19 mouse cellular contexts compared by ENCODE assay signal in the genomic region with DNA sequence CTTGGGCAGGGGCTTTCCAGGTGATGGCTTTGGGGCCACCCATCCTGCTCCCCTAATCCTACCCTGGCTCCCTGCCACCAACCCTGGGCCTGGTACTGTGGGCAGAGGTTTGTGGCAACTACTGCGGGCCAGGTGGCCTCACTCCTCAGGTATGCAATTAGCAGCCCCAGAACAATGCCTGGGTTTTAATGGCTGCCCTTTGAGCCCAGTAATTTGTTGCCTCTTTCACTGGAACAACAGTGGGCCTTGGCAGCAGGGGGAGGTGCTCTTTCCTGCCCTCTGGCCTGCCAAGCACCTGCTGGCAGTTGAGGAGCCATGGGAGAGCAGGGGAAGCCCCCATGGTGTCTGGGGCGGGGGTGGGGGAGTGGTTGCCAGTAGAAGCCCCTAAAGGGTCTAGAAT. TPM values are rescaled to one million over a fixed set of nuclear protein-coding genes. Genes with fewer than 3 reads are reported as not detected.
DNase-seq lines count a peak whose midpoint lies in the region; ATAC-seq and TF ChIP-seq lines count a peak whose summit lies in the region.
"Had no signal": no experiment of that assay in that cellular context is flagged by ENCODE, and none has a peak within 500 bp of the region (broad histone marks: within the 10 kb centered on the region; RNA-seq: fewer than 3 reads in every experiment).

No protein-coding gene starts in this region.

- ATAC-seq in kidney, postnatal 0 days (replicated peaks; ENCODE audit: low FRiP score, low read depth), result peak; percentile 61; the same call in 1 of the 2 replicates
- peak; percentile 53 for ATAC-seq in intestine, embryonic 15.5 days
- ATAC-seq: forebrain, embryonic 14.5 days; hindbrain, postnatal 0 days had no signal

- H3K36me3 ChIP-seq in kidney, postnatal 0 days (ENCODE audit: insufficient read depth, low read length), result no peaks in the 10 kb centered on the region
- H3K36me3 ChIP-seq in intestine, embryonic 15.5 days, result no peaks in the 10 kb centered on the region
- H3K36me3 ChIP-seq: embryonic facial prominence, embryonic 10.5 days; heart, embryonic 13.5 days; hindbrain, embryonic 12.5 days had no signal

- H3K9ac ChIP-seq in kidney, postnatal 0 days (ENCODE audit: low read depth, low read length), result no peak overlapping the region
- no peak overlapping the region for H3K9ac ChIP-seq in intestine, embryonic 15.5 days
- H3K9ac ChIP-seq: heart, embryonic 13.5 days; hindbrain, embryonic 12.5 days had no signal

- H3K4me1 ChIP-seq in kidney, postnatal 0 days (replicated peaks; ENCODE audit: insufficient read depth, low read length), result no peaks in the 10 kb centered on the region
- H3K4me1 ChIP-seq in intestine, embryonic 15.5 days (replicated peaks), result peaks cover 5% of the 10 kb centered on the region; the same call in 1 of the 2 replicates
- H3K4me1 ChIP-seq: hindbrain, embryonic 12.5 days had no signal

- H3K4me3 ChIP-seq in kidney, postnatal 0 days (replicated peaks; ENCODE audit: low read depth, low read length), result no peak overlapping the region
- no peak overlapping the region for H3K4me3 ChIP-seq in intestine, embryonic 15.5 days (replicated peaks)
- H3K4me3 ChIP-seq: embryonic facial prominence, embryonic 10.5 days; heart, embryonic 13.5 days; hindbrain, embryonic 12.5 days had no signal

- 75% methylated on average over 2 of the region's 2 CpGs for WGBS in kidney, postnatal 0 days
- WGBS in intestine, embryonic 15.5 days, result 72% methylated on average over 2 of the region's 2 CpGs
- WGBS in large intestine, adult 2 months, result 22% methylated on average over 2 of the region's 2 CpGs

- no peak for TF ChIP-seq CTCF in kidney, postnatal 0 days (IDR thresholded peaks at IDR 0.05; ENCODE audit: low read depth)

- DNase-seq in kidney, postnatal 0 days (ENCODE audit: low spot score), result no peak
- DNase-seq in kidney, adult 9 months, result no peak
- DNase-seq in large intestine, adult 2 months (ENCODE audit: low read depth, low spot score), result peak; percentile 57
- DNase-seq in cerebellum, postnatal 4 days (ENCODE audit: low spot score in 2 of 2), result no peak
- DNase-seq in urinary bladder, adult 2 months (ENCODE audit: low spot score), result no peak
- DNase-seq in lung, adult 18-20 months, result no peak
- DNase-seq: adrenal gland, postnatal 10 days; cerebellum, adult 11-12 months; cerebellum, adult 9-11 months; cerebellum, postnatal 36 days; gastrocnemius, postnatal 36 days; heart, adult 11 months; heart, postnatal 36 days had no signal

- no peaks in the 10 kb centered on the region for H3K27me3 ChIP-seq in kidney, postnatal 0 days (ENCODE audit: insufficient read depth, low read length)
- H3K27me3 ChIP-seq in intestine, embryonic 15.5 days (replicated peaks), result no peaks in the 10 kb centered on the region
- H3K27me3 ChIP-seq: heart, embryonic 13.5 days; hindbrain, embryonic 12.5 days had no signal

- no peak overlapping the region for H3K27ac ChIP-seq in kidney, postnatal 0 days
- no peak overlapping the region for H3K27ac ChIP-seq in intestine, embryonic 15.5 days
- H3K27ac ChIP-seq: embryonic facial prominence, embryonic 10.5 days; heart, embryonic 13.5 days; hindbrain, embryonic 12.5 days; hindbrain, postnatal 0 days had no signal

- no peaks in the 10 kb centered on the region for H3K9me3 ChIP-seq in kidney, postnatal 0 days (replicated peaks; ENCODE audit: low read length)
- H3K9me3 ChIP-seq in intestine, embryonic 15.5 days, result no peaks in the 10 kb centered on the region
- H3K9me3 ChIP-seq: hindbrain, embryonic 12.5 days had no signal

- H3K4me2 ChIP-seq in kidney, postnatal 0 days (ENCODE audit: low read length), result no peak overlapping the region
- H3K4me2 ChIP-seq in intestine, embryonic 15.5 days (replicated peaks), result no peak overlapping the region
- H3K4me2 ChIP-seq: heart, embryonic 13.5 days; hindbrain, embryonic 12.5 days had no signal

RNA-seq across cellular contexts. Expression of a gene that starts 21.3 kb away (rescaled TPM):
- polyA plus RNA-seq in kidney, postnatal 0 days (2015; fragmentation: Nextera tagmentation; extraction: Ambion mirVana), result 4.8 and 5.1 TPM in 2 replicates
- polyA plus RNA-seq in intestine, embryonic 15.5 days (2015; fragmentation: Nextera tagmentation; extraction: Ambion mirVana), result 2.9 and 3.2 TPM in 2 replicates
- 2.6 and 3.2 TPM in 2 replicates for polyA plus RNA-seq in large intestine, adult 2 months (2012; rRNA removed)
- polyA plus RNA-seq in urinary bladder, adult 2 months (2012; rRNA removed), result 7.7 and 9.8 TPM in 2 replicates
